Mouse (Mus musculus) ES-E14 (cell line): ENCODE measurements around the gene Fam8a1. TPM values are rescaled to one million over a fixed set of nuclear protein-coding genes. Genes with fewer than 3 reads are reported as not detected.

Experiments
- DNase-seq: peaks from one replicate; pipeline ENCODE4 v3.0.0-alpha.2; 2013; ENCODE audit warnings: low read depth, low spot score
- H3K27ac ChIP-seq: 2 replicates; pipeline ENCODE4 v1.5.1; 2012; ENCODE audit warnings: low read depth, mild to moderate bottlenecking, low read length, moderate library complexity, mixed read lengths; ENCODE audit not compliant: poor library complexity, insufficient read depth, severe bottlenecking
- H3K36me3 ChIP-seq: 2 replicates; pipeline ENCODE4 v1.6.1; 2012; ENCODE audit warnings: mild to moderate bottlenecking, low read length, moderate library complexity, mixed read lengths; ENCODE audit not compliant: control insufficient read depth, poor library complexity, insufficient read depth, severe bottlenecking
- H3K4me1 ChIP-seq, 2 experiments: fragments of 150-350 bp in 1 of 2; sonication (generic) in 1 of 2; 2 replicates each; pipeline ENCODE4 v1.6.1; 2012; ENCODE audit warnings: low read length in 2 of 2, mild to moderate bottlenecking in 1 of 2, mixed read lengths in 1 of 2; ENCODE audit not compliant: control insufficient read depth in 2 of 2, insufficient read depth in 2 of 2, poor library complexity in 1 of 2
- H3K4me3 ChIP-seq, 2 experiments: fragments of 150-350 bp in 1 of 2; sonication (generic) in 1 of 2; 2 replicates each; pipeline ENCODE4 v1.5.1; 2012; ENCODE audit warnings: low read length in 2 of 2, low read depth in 1 of 2, mild to moderate bottlenecking in 1 of 2, mixed read lengths in 1 of 2; ENCODE audit not compliant: insufficient read depth in 1 of 2, poor library complexity in 1 of 2, severe bottlenecking in 1 of 2
- H3K9ac ChIP-seq: 2 replicates; pipeline ENCODE4 v1.6.1; 2012; ENCODE audit warnings: low read depth, mild to moderate bottlenecking, low read length, mixed read lengths; ENCODE audit not compliant: poor library complexity, insufficient read depth, severe bottlenecking
- H3K9me3 ChIP-seq: fragments of 150-350 bp; sonication (generic); 2 replicates; pipeline ENCODE4 v1.6.1; 2012; ENCODE audit warnings: low read depth, mild to moderate bottlenecking, low read length; ENCODE audit not compliant: control insufficient read depth, insufficient read depth
- CHD2 ChIP-seq: IDR thresholded peaks from 2 replicates; pipeline ENCODE4 v1.6.1; 2014; ENCODE audit warnings: mild to moderate bottlenecking, low read depth, low read length, inconsistent platforms
- HCFC1 ChIP-seq: IDR thresholded peaks from 2 replicates; pipeline ENCODE4 v1.6.1; 2012; ENCODE audit warnings: low read length, inconsistent platforms, borderline replicate concordance; ENCODE audit not compliant: insufficient read depth
- MAFK ChIP-seq: IDR thresholded peaks from 2 replicates; pipeline ENCODE4 v1.6.1; 2014; ENCODE audit warnings: mild to moderate bottlenecking, low read depth, low read length, inconsistent platforms; ENCODE audit not compliant: insufficient read depth
- ZC3H11A ChIP-seq: IDR thresholded peaks from 2 replicates; pipeline ENCODE4 v1.6.1; 2012; ENCODE audit warnings: low read depth, mild to moderate bottlenecking, inconsistent platforms, low read length, borderline replicate concordance
- ZNF384 ChIP-seq: IDR thresholded peaks from 2 replicates; pipeline ENCODE4 v1.6.1; 2012; ENCODE audit warnings: low read depth, low read length, inconsistent platforms
- in situ Hi-C, 2 experiments: fragments of 600-800 bp; cut with MboI; formaldehyde crosslinking; loops; one replicate each; pipeline ENCODE4 v1.15.1; 2025; ENCODE audit warnings: low sequenced_read_pairs in 2 of 2, inconsistent platforms in 1 of 2; ENCODE audit not compliant: unreplicated experiment in 2 of 2
- total RNA-seq: library from RNA; depleted of rRNA; stranded (reverse); fragments of 300-350 nt; gene quantifications from 2 replicates; pipeline ENCODE4 v1.2.3, GENCODE M21; 2012; rRNA removed

The Fam8a1 gene
- 28.2 and 32.0 TPM in 2 replicates for total RNA-seq

DNA sequence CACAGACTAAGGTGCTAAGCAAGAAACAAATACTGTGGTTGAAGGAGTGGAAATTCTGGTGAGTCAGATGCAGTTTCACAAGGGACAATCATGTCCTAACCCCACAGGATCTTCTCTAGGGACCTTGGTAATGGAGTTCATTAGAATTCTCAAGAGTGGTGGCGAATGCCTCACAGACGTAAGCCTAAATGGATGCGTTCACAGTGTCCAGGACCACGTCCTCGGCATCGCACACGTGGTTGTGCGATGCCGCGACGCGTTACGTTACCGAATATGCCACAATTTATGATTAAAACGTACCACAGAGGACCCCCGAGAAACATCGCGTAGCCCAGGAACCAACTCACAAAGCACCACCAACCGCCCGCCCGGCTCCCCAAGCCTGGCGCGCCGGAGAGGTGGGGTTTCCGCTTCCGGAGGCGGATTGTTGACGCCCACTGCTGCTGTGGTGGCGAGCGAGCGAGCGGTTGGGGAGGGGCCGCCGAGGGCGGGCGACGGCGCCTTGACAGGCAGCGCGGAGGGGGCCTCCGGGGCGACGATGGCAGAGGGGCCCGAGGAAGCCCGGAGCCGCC, at the start of gene Fam8a1:
TSS of gene Fam8a1 (plus strand) at position 475 of the 572 bp plus-strand sequence.
- no peaks in the 10 kb centered on the region for H3K9me3 ChIP-seq
- peak; percentile 81 for DNase-seq
- TF ChIP-seq ZC3H11A (no peak), HCFC1 (peak; percentile 87), MAFK (no peak), ZNF384 (no peak), CHD2 (no peak)
- H3K9ac ChIP-seq = peak within 1 kb of the TSS; percentile 90
- peak within 1 kb of the TSS; percentile 90 to 94 for H3K4me3 ChIP-seq
- H3K4me1 ChIP-seq = peaks cover 2% of the 10 kb centered on the region in 2 experiments; a peak in 1 of 4 replicates
- peaks cover 2% of the 10 kb centered on the region for H3K36me3 ChIP-seq
- in situ Hi-C loops = no loop called here
- H3K27ac ChIP-seq = no peak within 1 kb of the TSS; the same call in 1 of the 2 replicates

GRCm38 (mm10) chr13:46619633-46620032, 49.7 kb upstream of the Fam8a1 start:
- no peak for TF ChIP-seq CHD2
- no peak for TF ChIP-seq ZNF384
- TF ChIP-seq HCFC1 = no peak
- no peak for TF ChIP-seq ZC3H11A
- no peak for TF ChIP-seq MAFK
- Histone ChIP-seq H3K4me1 (peaks cover 2 to 5% of the 10 kb centered on the region in 2 experiments; a peak in 2 of 4 replicates), H3K9ac (no peak overlapping the region), H3K36me3 (no peaks in the 10 kb centered on the region), H3K9me3 (no peaks in the 10 kb centered on the region), H3K4me3 (no peak overlapping the region), H3K27ac (no peak overlapping the region)
- in situ Hi-C loops = loop anchor here in 1 of 2 experiments (10.0 kb wide), 1 partner anchor 305 kb away; no protein-coding TSS in a partner anchor
- no peak for DNase-seq

GRCm38 (mm10) chr13:46620964-46621757, 48.2 kb upstream of the Fam8a1 start:
- TF ChIP-seq HCFC1 = no peak
- TF ChIP-seq ZNF384 = no peak
- TF ChIP-seq MAFK = no peak
- TF ChIP-seq CHD2 = no peak
- TF ChIP-seq ZC3H11A = no peak

DNA sequence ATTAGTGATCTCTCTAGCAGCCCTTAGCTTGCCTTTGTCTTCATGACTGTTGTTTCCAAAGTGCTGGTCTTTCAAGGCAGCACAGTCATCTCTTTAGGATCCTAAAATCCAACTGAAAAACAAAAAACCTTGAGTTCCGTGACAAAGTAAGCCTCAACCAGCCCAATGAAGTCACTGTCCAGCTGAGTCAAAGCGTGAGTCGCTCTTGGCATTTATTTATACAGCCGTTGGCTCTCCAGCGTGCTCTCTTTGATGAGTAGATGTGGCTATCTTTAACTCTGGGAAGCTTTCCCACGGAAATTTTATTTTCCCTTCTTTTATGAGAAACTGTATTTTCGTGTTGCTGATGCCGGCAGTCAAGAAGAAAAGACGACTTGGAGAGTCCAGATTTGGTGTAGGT, 42.7 kb upstream of the Fam8a1 start:
- H3K27ac ChIP-seq = no peak overlapping the region
- H3K4me1 ChIP-seq = no peaks in the 10 kb centered on the region; a peak in 1 of 4 replicates
- no peak overlapping the region for H3K4me3 ChIP-seq
- no peaks in the 10 kb centered on the region for H3K36me3 ChIP-seq
- DNase-seq = no peak
- no peak for TF ChIP-seq MAFK
- TF ChIP-seq CHD2 = no peak
- TF ChIP-seq ZNF384 = no peak
- TF ChIP-seq ZC3H11A = no peak
- no peak for TF ChIP-seq HCFC1
- H3K9me3 ChIP-seq = no peaks in the 10 kb centered on the region
- in situ Hi-C loops = loop anchor here (10.0 to 25.0 kb wide), 2 partner anchors 312 to 314 kb away; no protein-coding TSS in a partner anchor
- no peak overlapping the region for H3K9ac ChIP-seq

More at GRCm38 (mm10) chr13:46620964-46621757, 48.2 kb upstream of the Fam8a1 start:
- in situ Hi-C loops = loop anchor here in 1 of 2 experiments (10.0 kb wide), 1 partner anchor 306 kb away; no protein-coding TSS in a partner anchor
- Histone ChIP-seq H3K36me3 (no peaks in the 10 kb centered on the region), H3K27ac (no peak overlapping the region), H3K4me3 (no peak overlapping the region), H3K9ac (no peak overlapping the region), H3K4me1 (peaks cover 2 to 5% of the 10 kb centered on the region in 2 experiments; a peak in 2 of 4 replicates), H3K9me3 (no peaks in the 10 kb centered on the region)
- DNase-seq = no peak
